Mouse (Mus musculus): ENCODE measurements around the gene Ccdc92b. TPM values are rescaled to one million over a fixed set of nuclear protein-coding genes. Genes with fewer than 3 reads are reported as not detected.

The Ccdc92b gene
- total RNA-seq, 1 experiment: 1.8 TPM

DNA sequence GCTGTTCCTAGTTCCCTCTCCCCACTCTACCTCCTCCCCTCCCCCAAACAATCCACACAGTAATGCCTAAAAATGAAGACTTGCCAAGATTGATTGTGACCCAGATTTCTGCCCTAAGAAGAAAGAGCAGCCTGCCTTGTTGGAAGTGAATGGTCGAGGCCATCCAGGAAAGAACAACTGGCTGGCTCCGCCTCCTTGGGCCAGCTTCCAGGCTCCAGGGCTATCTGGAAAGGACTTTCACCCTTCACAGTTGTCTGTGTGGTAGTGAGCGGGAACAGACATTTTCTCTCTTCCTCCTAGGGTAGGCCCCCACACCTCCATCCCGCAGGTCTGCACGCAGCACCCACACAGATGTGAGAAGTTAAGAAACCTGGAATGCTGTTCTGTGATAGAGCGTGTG is 4.3 kb downstream of the Ccdc92b start:
- Histone ChIP-seq H3K4me1 (ENCODE audit: control insufficient read depth in 2 of 2, insufficient read depth in 2 of 2, low read length in 2 of 2, poor library complexity in 1 of 2) (peaks cover 8 to 10% of the 10 kb centered on the region in 2 experiments), H3K9ac (ENCODE audit: insufficient read depth, low read depth, low read length, poor library complexity, severe bottlenecking) (no peak overlapping the region), H3K36me3 (ENCODE audit: control insufficient read depth, insufficient read depth, low read length, poor library complexity, severe bottlenecking) (peaks cover 8% of the 10 kb centered on the region; the same call in 1 of the 2 replicates), H3K27ac (ENCODE audit: insufficient read depth, low read depth, low read length, poor library complexity, severe bottlenecking) (no peak overlapping the region), H3K9me3 (ENCODE audit: control insufficient read depth, insufficient read depth, low read depth, low read length) (no peaks in the 10 kb centered on the region), H3K4me3 (ENCODE audit: insufficient read depth in 1 of 2, low read depth in 1 of 2, low read length in 2 of 2, poor library complexity in 1 of 2, severe bottlenecking in 1 of 2) (no peak overlapping the region)
- TF ChIP-seq HCFC1 (IDR thresholded peaks at IDR 0.05; ENCODE audit: borderline replicate concordance, insufficient read depth, low read length) (no peak), MAFK (IDR thresholded peaks at IDR 0.05; ENCODE audit: insufficient read depth, low read depth, low read length) (no peak), CHD2 (IDR thresholded peaks at IDR 0.05; ENCODE audit: low read depth, low read length) (no peak), ZNF384 (IDR thresholded peaks at IDR 0.05; ENCODE audit: low read depth, low read length) (no peak), ZC3H11A (IDR thresholded peaks at IDR 0.05; ENCODE audit: borderline replicate concordance, low read depth, low read length) (no peak)
- in situ Hi-C loops (cut with MboI; ENCODE audit: low sequenced_read_pairs in 2 of 2, unreplicated experiment in 2 of 2): no loop called here
- no peak for DNase-seq (ENCODE audit: low read depth, low spot score)

GRCm38 (mm10) chr11:74625333-74625732 is 5.9 kb downstream of the Ccdc92b start:
- in situ Hi-C loops (cut with MboI; ENCODE audit: low sequenced_read_pairs in 2 of 2, unreplicated experiment in 2 of 2): no loop called here
- Histone ChIP-seq H3K27ac (ENCODE audit: insufficient read depth, low read depth, low read length, poor library complexity, severe bottlenecking) (no peak overlapping the region), H3K36me3 (ENCODE audit: control insufficient read depth, insufficient read depth, low read length, poor library complexity, severe bottlenecking) (peaks cover 8% of the 10 kb centered on the region; the same call in 1 of the 2 replicates), H3K9me3 (ENCODE audit: control insufficient read depth, insufficient read depth, low read depth, low read length) (no peaks in the 10 kb centered on the region), H3K4me3 (ENCODE audit: insufficient read depth in 1 of 2, low read depth in 1 of 2, low read length in 2 of 2, poor library complexity in 1 of 2, severe bottlenecking in 1 of 2) (no peak overlapping the region), H3K4me1 (ENCODE audit: control insufficient read depth in 2 of 2, insufficient read depth in 2 of 2, low read length in 2 of 2, poor library complexity in 1 of 2) (peaks cover 6 to 10% of the 10 kb centered on the region in 2 experiments), H3K9ac (ENCODE audit: insufficient read depth, low read depth, low read length, poor library complexity, severe bottlenecking) (no peak overlapping the region)
- TF ChIP-seq HCFC1 (IDR thresholded peaks at IDR 0.05; ENCODE audit: borderline replicate concordance, insufficient read depth, low read length): no peak
- DNase-seq (ENCODE audit: low read depth, low spot score): no peak

DNA sequence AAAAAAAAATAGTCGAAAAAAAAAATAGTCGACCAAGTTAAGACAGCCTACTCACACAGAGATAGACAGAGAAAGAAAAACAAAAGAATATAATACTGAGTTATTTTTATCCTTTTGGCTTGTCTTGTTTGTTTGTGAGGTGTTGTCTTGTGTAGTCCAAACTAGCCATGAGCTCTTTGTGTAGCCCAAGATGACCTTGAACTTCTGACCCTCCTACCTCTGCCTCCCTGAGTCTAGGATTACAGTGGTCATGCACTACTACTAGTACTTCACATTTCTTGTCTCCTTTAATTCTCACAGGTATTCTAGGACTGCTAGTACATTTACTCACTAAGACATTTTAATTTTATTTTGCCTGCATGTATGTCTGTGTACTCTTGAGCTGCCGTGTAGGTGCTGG is 8.1 kb downstream of the Ccdc92b start:
- H3K9ac ChIP-seq (ENCODE audit: insufficient read depth, low read depth, low read length, poor library complexity, severe bottlenecking): no peak overlapping the region
- peaks cover 6 to 10% of the 10 kb centered on the region in 2 experiments for H3K4me1 ChIP-seq (ENCODE audit: control insufficient read depth in 2 of 2, insufficient read depth in 2 of 2, low read length in 2 of 2, poor library complexity in 1 of 2)
- no peak overlapping the region; the same call in 1 of the 2 replicates for H3K27ac ChIP-seq (ENCODE audit: insufficient read depth, low read depth, low read length, poor library complexity, severe bottlenecking)
- no peak overlapping the region for H3K4me3 ChIP-seq (ENCODE audit: insufficient read depth in 1 of 2, low read depth in 1 of 2, low read length in 2 of 2, poor library complexity in 1 of 2, severe bottlenecking in 1 of 2)
- DNase-seq (ENCODE audit: low read depth, low spot score): no peak
- no peaks in the 10 kb centered on the region for H3K9me3 ChIP-seq (ENCODE audit: control insufficient read depth, insufficient read depth, low read depth, low read length)
- in situ Hi-C loops (cut with MboI; ENCODE audit: low sequenced_read_pairs in 2 of 2, unreplicated experiment in 2 of 2): no loop called here
- H3K36me3 ChIP-seq (ENCODE audit: control insufficient read depth, insufficient read depth, low read length, poor library complexity, severe bottlenecking): peaks cover 11% of the 10 kb centered on the region; the same call in 1 of the 2 replicates
- TF ChIP-seq ZC3H11A (IDR thresholded peaks at IDR 0.05; ENCODE audit: borderline replicate concordance, low read depth, low read length) (no peak), ZNF384 (IDR thresholded peaks at IDR 0.05; ENCODE audit: low read depth, low read length) (no peak), CHD2 (IDR thresholded peaks at IDR 0.05; ENCODE audit: low read depth, low read length) (no peak), MAFK (IDR thresholded peaks at IDR 0.05; ENCODE audit: insufficient read depth, low read depth, low read length) (no peak), HCFC1 (IDR thresholded peaks at IDR 0.05; ENCODE audit: borderline replicate concordance, insufficient read depth, low read length) (no peak)

DNA sequence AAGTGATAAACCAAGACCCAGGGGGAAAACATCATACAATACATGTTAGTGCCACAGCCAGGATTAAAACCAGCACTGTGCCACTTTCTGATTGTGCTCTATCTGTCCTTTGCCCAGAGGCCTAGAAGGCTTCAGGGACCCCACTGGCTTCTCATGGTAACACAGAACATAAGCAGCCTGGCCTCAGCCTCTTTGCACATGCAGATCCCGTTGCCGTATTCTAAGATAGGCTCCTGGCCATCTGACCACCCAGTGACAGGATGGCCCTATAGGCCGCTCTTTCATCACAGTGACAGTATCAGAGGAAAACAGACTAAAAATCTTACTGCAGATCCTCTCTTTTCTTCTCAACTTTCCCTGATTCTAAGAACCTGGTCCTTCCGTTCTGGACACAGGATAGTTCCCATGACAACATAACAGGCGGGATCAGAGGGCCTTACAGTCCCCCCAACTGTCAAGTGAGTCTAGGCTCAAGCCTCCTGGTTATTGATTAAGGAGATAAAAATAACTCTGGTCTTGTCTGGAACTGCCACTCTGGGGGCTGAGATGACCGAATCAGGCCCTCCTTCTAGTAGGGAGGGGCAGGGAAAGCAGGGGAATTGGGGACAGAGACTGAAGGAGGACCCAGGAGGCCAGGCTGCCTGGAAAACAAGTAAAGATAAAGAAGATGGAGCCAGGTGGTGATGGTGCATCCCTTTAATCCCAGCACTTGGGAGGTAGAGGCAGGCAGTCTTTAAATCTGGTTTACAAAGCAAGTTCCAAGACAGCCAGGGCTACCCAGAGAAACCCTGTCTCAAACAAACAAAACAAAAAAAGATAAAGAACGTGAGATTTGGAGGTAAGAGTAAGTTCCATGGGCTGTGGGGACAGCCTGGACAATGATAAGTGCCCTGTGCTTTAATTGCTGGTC is 12.7 kb downstream of the Ccdc92b start:
- Histone ChIP-seq H3K9ac (ENCODE audit: insufficient read depth, low read depth, low read length, poor library complexity, severe bottlenecking) (no peak overlapping the region), H3K36me3 (ENCODE audit: control insufficient read depth, insufficient read depth, low read length, poor library complexity, severe bottlenecking) (0 out of 2 replicates have a peak, but pooled peaks cover 3% of the 10 kb centered on the region), H3K27ac (ENCODE audit: insufficient read depth, low read depth, low read length, poor library complexity, severe bottlenecking) (no peak overlapping the region), H3K4me1 (ENCODE audit: control insufficient read depth in 2 of 2, insufficient read depth in 2 of 2, low read length in 2 of 2, poor library complexity in 1 of 2) (peaks cover 5 to 6% of the 10 kb centered on the region in 2 experiments), H3K4me3 (ENCODE audit: insufficient read depth in 1 of 2, low read depth in 1 of 2, low read length in 2 of 2, poor library complexity in 1 of 2, severe bottlenecking in 1 of 2) (no peak overlapping the region), H3K9me3 (ENCODE audit: control insufficient read depth, insufficient read depth, low read depth, low read length) (no peaks in the 10 kb centered on the region)
- DNase-seq (ENCODE audit: low read depth, low spot score): no peak
- in situ Hi-C loops (cut with MboI; ENCODE audit: low sequenced_read_pairs in 2 of 2, unreplicated experiment in 2 of 2): no loop called here
- no peak for TF ChIP-seq CHD2 (IDR thresholded peaks at IDR 0.05; ENCODE audit: low read depth, low read length)
- no peak for TF ChIP-seq ZNF384 (IDR thresholded peaks at IDR 0.05; ENCODE audit: low read depth, low read length)
- no peak for TF ChIP-seq HCFC1 (IDR thresholded peaks at IDR 0.05; ENCODE audit: borderline replicate concordance, insufficient read depth, low read length)
- TF ChIP-seq ZC3H11A (IDR thresholded peaks at IDR 0.05; ENCODE audit: borderline replicate concordance, low read depth, low read length): no peak
- no peak for TF ChIP-seq MAFK (IDR thresholded peaks at IDR 0.05; ENCODE audit: insufficient read depth, low read depth, low read length)
